Comparison of ENCODE assay signal across 9 mouse cellular contexts in genomic region chr10:53812597-53813243, GRCm38 (mm10).
DNase-seq lines count a peak whose midpoint lies in the region; ATAC-seq and TF ChIP-seq lines count a peak whose summit lies in the region.
"Had no signal": no experiment of that assay in that cellular context is flagged by ENCODE, and none has a peak within 500 bp of the region (broad histone marks: within the 10 kb centered on the region; RNA-seq: fewer than 3 reads in every experiment).

No protein-coding gene starts in this region.

- H3K4me2 ChIP-seq in embryonic facial prominence, embryonic 11.5 days (ENCODE audit: low read depth, low read length) = no peak overlapping the region
- H3K4me2 ChIP-seq in lung, postnatal 0 days (replicated peaks; ENCODE audit: low read depth, low read length) = no peak overlapping the region
- H3K4me2 ChIP-seq in stomach, embryonic 16.5 days (ENCODE audit: low read depth, low read length) = 0 out of 2 replicates have a peak overlapping the region, but pooled peaks have one; percentile 16
- H3K4me2 ChIP-seq in kidney, embryonic 15.5 days = no peak overlapping the region

- H3K4me1 ChIP-seq in embryonic facial prominence, embryonic 11.5 days (ENCODE audit: control insufficient read depth, insufficient read depth, low read length) = no peaks in the 10 kb centered on the region
- H3K4me1 ChIP-seq in embryonic facial prominence, embryonic 10.5 days = no peaks in the 10 kb centered on the region
- no peaks in the 10 kb centered on the region for H3K4me1 ChIP-seq in lung, postnatal 0 days (ENCODE audit: insufficient read depth, low read depth, low read length)
- 0 out of 2 replicates have a peak, but pooled peaks cover 2% of the 10 kb centered on the region for H3K4me1 ChIP-seq in stomach, embryonic 16.5 days (ENCODE audit: control insufficient read depth, insufficient read depth, low read length)
- H3K4me1 ChIP-seq in kidney, embryonic 15.5 days = no peaks in the 10 kb centered on the region

- WGBS in embryonic facial prominence, embryonic 11.5 days = 39% methylated on average over 7 of the region's 7 CpGs
- WGBS in embryonic facial prominence, embryonic 10.5 days = 44% methylated on average over 7 of the region's 7 CpGs
- 24% methylated on average over 7 of the region's 7 CpGs for whole genome bisulfite sequencing in lung, postnatal 0 days
- WGBS in stomach, embryonic 16.5 days = 23% methylated on average over 7 of the region's 7 CpGs
- WGBS in kidney, embryonic 15.5 days = 30% methylated on average over 7 of the region's 7 CpGs

- H3K27ac ChIP-seq in embryonic facial prominence, embryonic 11.5 days (replicated peaks; ENCODE audit: low read depth, low read length) = no peak overlapping the region
- H3K27ac ChIP-seq in embryonic facial prominence, embryonic 10.5 days (replicated peaks) = no peak overlapping the region
- no peak overlapping the region for H3K27ac ChIP-seq in lung, postnatal 0 days (ENCODE audit: low read length)
- H3K27ac ChIP-seq in stomach, embryonic 16.5 days (ENCODE audit: low read length) = no peak overlapping the region
- no peak overlapping the region for H3K27ac ChIP-seq in kidney, embryonic 15.5 days

- no peak for TF ChIP-seq EP300 in lung, postnatal 0 days (IDR thresholded peaks at IDR 0.05)

- no peak overlapping the region for H3K9ac ChIP-seq in embryonic facial prominence, embryonic 11.5 days (replicated peaks; ENCODE audit: low read length)
- H3K9ac ChIP-seq in lung, postnatal 0 days (replicated peaks; ENCODE audit: low read depth) = no peak overlapping the region
- no peak overlapping the region for H3K9ac ChIP-seq in stomach, embryonic 16.5 days (ENCODE audit: low read length)
- no peak overlapping the region for H3K9ac ChIP-seq in kidney, embryonic 15.5 days

- no peaks in the 10 kb centered on the region for H3K36me3 ChIP-seq in embryonic facial prominence, embryonic 11.5 days (replicated peaks; ENCODE audit: control insufficient read depth, insufficient read depth, low read depth, low read length)
- no peaks in the 10 kb centered on the region for H3K36me3 ChIP-seq in embryonic facial prominence, embryonic 10.5 days (replicated peaks)
- H3K36me3 ChIP-seq in lung, postnatal 0 days (ENCODE audit: insufficient read depth, low read length) = no peaks in the 10 kb centered on the region
- no peaks in the 10 kb centered on the region for H3K36me3 ChIP-seq in stomach, embryonic 16.5 days (ENCODE audit: control insufficient read depth, insufficient read depth, low read length)
- no peaks in the 10 kb centered on the region for H3K36me3 ChIP-seq in kidney, embryonic 15.5 days
- H3K36me3 ChIP-seq: G1E had no signal

- ATAC-seq in embryonic facial prominence, embryonic 11.5 days (replicated peaks; ENCODE audit: insufficient number of reproducible peaks, low FRiP score, low TSS enrichment, low read depth) = no peak
- ATAC-seq in lung, postnatal 0 days = no peak
- ATAC-seq in stomach, embryonic 16.5 days (ENCODE audit: insufficient read depth, low FRiP score) = no peak
- no peak for ATAC-seq in kidney, embryonic 15.5 days (replicated peaks; ENCODE audit: low FRiP score)

- H3K4me3 ChIP-seq in embryonic facial prominence, embryonic 11.5 days (ENCODE audit: low read depth, low read length) = no peak overlapping the region
- no peak overlapping the region for H3K4me3 ChIP-seq in embryonic facial prominence, embryonic 10.5 days
- no peak overlapping the region for H3K4me3 ChIP-seq in lung, postnatal 0 days (ENCODE audit: low read depth, low read length)
- H3K4me3 ChIP-seq in stomach, embryonic 16.5 days (replicated peaks; ENCODE audit: low read length) = no peak overlapping the region
- H3K4me3 ChIP-seq in kidney, embryonic 15.5 days (replicated peaks) = no peak overlapping the region

- H3K27me3 ChIP-seq in embryonic facial prominence, embryonic 11.5 days (ENCODE audit: control insufficient read depth, insufficient read depth, low read length) = no peaks in the 10 kb centered on the region
- H3K27me3 ChIP-seq in embryonic facial prominence, embryonic 10.5 days (replicated peaks; ENCODE audit: low read depth, poor library complexity, severe bottlenecking) = no peaks in the 10 kb centered on the region
- no peaks in the 10 kb centered on the region for H3K27me3 ChIP-seq in lung, postnatal 0 days (replicated peaks; ENCODE audit: insufficient read depth, low read length)
- H3K27me3 ChIP-seq in stomach, embryonic 16.5 days (ENCODE audit: control insufficient read depth, insufficient read depth, low read length) = no peaks in the 10 kb centered on the region
- no peaks in the 10 kb centered on the region for H3K27me3 ChIP-seq in kidney, embryonic 15.5 days

- DNase-seq in embryonic facial prominence, embryonic 11.5 days (ENCODE audit: low spot score) = peak; percentile 81
- DNase-seq in embryonic facial prominence, embryonic 10.5 days (ENCODE audit: low spot score) = no peak
- DNase-seq in lung, postnatal 0 days (ENCODE audit: low spot score) = peak; percentile 70
- no peak for DNase-seq in lung, adult 18-20 months
- peak; percentile 41 for DNase-seq in forelimb bud, embryonic 11.5 days (ENCODE audit: low read depth, low spot score)
- no peak for DNase-seq in kidney, adult 11 months

- no peaks in the 10 kb centered on the region for H3K9me3 ChIP-seq in embryonic facial prominence, embryonic 11.5 days (replicated peaks; ENCODE audit: control insufficient read depth, low read length)
- H3K9me3 ChIP-seq in embryonic facial prominence, embryonic 10.5 days = no peaks in the 10 kb centered on the region
- H3K9me3 ChIP-seq in lung, postnatal 0 days (ENCODE audit: low read length) = no peaks in the 10 kb centered on the region
- H3K9me3 ChIP-seq in stomach, embryonic 16.5 days (replicated peaks; ENCODE audit: control insufficient read depth, low read length) = no peaks in the 10 kb centered on the region
- no peaks in the 10 kb centered on the region for H3K9me3 ChIP-seq in kidney, embryonic 15.5 days (replicated peaks)
- H3K9me3 ChIP-seq: G1E had no signal

- TF ChIP-seq CTCF in lung, postnatal 0 days (IDR thresholded peaks at IDR 0.05) = peak; percentile 72

Comparison
In these comparisons a context has a peak if more than half of its experiments do, and no peak if none do; other contexts are left out.
1. DNase-seq: peak in embryonic facial prominence, embryonic 11.5 days (single experiment), lung, postnatal 0 days (single experiment) and forelimb bud, embryonic 11.5 days (single experiment); none in embryonic facial prominence, embryonic 10.5 days (single experiment), lung, adult 18-20 months (0 of 2) and kidney, adult 11 months (single experiment).